Mouse (Mus musculus) activated CD4-positive, CD25-positive, alpha-beta regulatory T cell, adult 4 months (primary cell): ENCODE results near the gene Kcnn3. TPM values are rescaled to one million over a fixed set of nuclear protein-coding genes. Genes with fewer than 3 reads are reported as not detected.

Source experiments
- ATAC-seq: one replicate; pipeline ENCODE4 v1.8.0; 2017
- polyA plus RNA-seq, 2 experiments: library from polyadenylated mRNA; unstranded; fragments of 100-300 nt; shearing (Covaris generic); gene quantifications; one replicate each; pipeline ENCODE4 v1.2.1; 2017

The Kcnn3 gene
- polyA plus RNA-seq, 2 experiments from 2014 or later, result not detected

- no peak for ATAC-seq
Measured at GRCm38 (mm10) chr3:89677617-89678016, 157.7 kb downstream of the Kcnn3 start.

- ATAC-seq, result no peak
Measured at GRCm38 (mm10) chr3:89686031-89686430, 166.1 kb downstream of the Kcnn3 start.

- ATAC-seq, result no peak
Measured at GRCm38 (mm10) chr3:89688694-89689581, 169.0 kb downstream of the Kcnn3 start.

GRCm38 (mm10) chr3:89691776-89692175 is 171.8 kb downstream of the Kcnn3 start:
- ATAC-seq, result no peak

GRCm38 (mm10) chr3:89696152-89696821 is 176.3 kb downstream of the Kcnn3 start:
- ATAC-seq, result no peak

GRCm38 (mm10) chr3:89698958-89699357 is 179.0 kb downstream of the Kcnn3 start:
- no peak for ATAC-seq

GRCm38 (mm10) chr3:89700461-89700860 is 180.5 kb downstream of the Kcnn3 start:
- no peak for ATAC-seq

- ATAC-seq, result no peak
Measured at GRCm38 (mm10) chr3:89703596-89703995, 183.6 kb downstream of the Kcnn3 start.

- no peak for ATAC-seq
Measured at GRCm38 (mm10) chr3:89704064-89704463, 184.1 kb downstream of the Kcnn3 start.

- ATAC-seq, result peak; percentile 80
Measured at GRCm38 (mm10) chr3:89714359-89715206, 194.6 kb downstream of the Kcnn3 start, which contains the start of gene Adar. Gene Adar (plus strand): TSS chr3:89715022.

GRCm38 (mm10) chr3:89715207-89715966 is 195.4 kb downstream of the Kcnn3 start:
- peak; percentile 40 for ATAC-seq

- ATAC-seq, result no peak
Measured at GRCm38 (mm10) chr3:89715967-89716256, 195.9 kb downstream of the Kcnn3 start.

GRCm38 (mm10) chr3:89722032-89722431 is 202.1 kb downstream of the Kcnn3 start:
- ATAC-seq, result no peak

GRCm38 (mm10) chr3:89723400-89724084 is 203.6 kb downstream of the Kcnn3 start:
- ATAC-seq, result no peak

Other genes starting within 250 kb of the Kcnn3 start
- gene Slc50a1, start 249.6 kb upstream of the Kcnn3 start, polyA plus RNA-seq, result 100 to 1,000 TPM; 195 to 254 TPM
- not detected for gene Efna1, start 239.0 kb upstream of the Kcnn3 start, polyA plus RNA-seq
- gene Efna3, start 197.2 kb upstream of the Kcnn3 start, polyA plus RNA-seq, result not detected
- gene Efna4, start 182.1 kb upstream of the Kcnn3 start, polyA plus RNA-seq, result under 1 TPM; 0.28 to 0.50 TPM
- gene Adam15, start 170.2 kb upstream of the Kcnn3 start, polyA plus RNA-seq, result 10 to 100 TPM in 1 of 2 experiments, 1 to 10 TPM in 1; 7.7 to 12.7 TPM
- gene Dcst2, start 158.2 kb upstream of the Kcnn3 start, polyA plus RNA-seq, result under 1 TPM in 1 of 2 experiments, not detected in 1; 0.15 TPM
- gene Dcst1, start 154.9 kb upstream of the Kcnn3 start, polyA plus RNA-seq, result under 1 TPM; 0.54 to 0.79 TPM
- gene Zbtb7b, start 125.4 kb upstream of the Kcnn3 start, polyA plus RNA-seq, result 10 to 100 TPM; 13.2 to 16.5 TPM
- gene Lenep, start 117.4 kb upstream of the Kcnn3 start, polyA plus RNA-seq, result 1 to 10 TPM in 1 of 2 experiments, not detected in 1; 2.4 TPM
- 10 to 100 TPM; 37.7 to 45.7 TPM for gene Flad1, start 108.3 kb upstream of the Kcnn3 start, polyA plus RNA-seq
- 10 to 100 TPM; 70.8 to 92.3 TPM for gene Cks1b, start 101.8 kb upstream of the Kcnn3 start, polyA plus RNA-seq
- gene Shc1, start 101.7 kb upstream of the Kcnn3 start, polyA plus RNA-seq, result 10 to 100 TPM; 29.6 to 43.2 TPM
- 1 to 10 TPM; 8.6 to 9.6 TPM for gene Pygo2, start 90.0 kb upstream of the Kcnn3 start, polyA plus RNA-seq
- 10 to 100 TPM; 35.6 to 47.3 TPM for gene Pbxip1, start 83.5 kb upstream of the Kcnn3 start, polyA plus RNA-seq
- gene Pmvk, start 65.6 kb upstream of the Kcnn3 start, polyA plus RNA-seq, result 10 to 100 TPM; 31.4 to 41.9 TPM
- 10 to 100 TPM; 51.0 to 56.7 TPM for gene Adar, start 194.9 kb downstream of the Kcnn3 start, polyA plus RNA-seq
- gene Chrnb2, start 244.5 kb downstream of the Kcnn3 start, polyA plus RNA-seq, result 1 to 10 TPM; 1.3 to 1.4 TPM